Mouse (Mus musculus) MEL (cell line): ENCODE measurements around the gene Agap2. TPM values are rescaled to one million over a fixed set of nuclear protein-coding genes. Genes with fewer than 3 reads are reported as not detected.

ENCODE experiments used
- DNase-seq: peaks from one replicate; pipeline ENCODE4 v3.0.0; 2011; ENCODE audit warnings: low read depth, low spot score
- H3K27ac ChIP-seq: 2 replicates; pipeline ENCODE4 v1.5.1; 2012; ENCODE audit warnings: low read depth, mild to moderate bottlenecking, control low read depth, low read length, moderate library complexity; ENCODE audit not compliant: control insufficient read depth
- H3K27me3 ChIP-seq, 2 experiments: fragments of 150-350 bp in 1 of 2; sonication (generic) in 1 of 2; 2 replicates each; pipeline ENCODE4 v1.6.1; 2012; ENCODE audit warnings: low read length in 2 of 2, mild to moderate bottlenecking in 2 of 2, improper control_type of control experiment in 1 of 2, moderate library complexity in 1 of 2; ENCODE audit not compliant: insufficient read depth in 2 of 2, control insufficient read depth in 1 of 2
- H3K36me3 ChIP-seq, 2 experiments: 2 replicates each; pipeline ENCODE4 v1.6.1; 2012 to 2014; ENCODE audit warnings: low read length in 2 of 2, improper control_type of control experiment in 1 of 2, inconsistent platforms in 1 of 2, mild to moderate bottlenecking in 1 of 2; ENCODE audit not compliant: insufficient read depth in 2 of 2, control insufficient read depth in 1 of 2
- H3K4me1 ChIP-seq, 2 experiments: fragments of 150-350 bp in 1 of 2; sonication (generic) in 1 of 2; 2 replicates each; pipeline ENCODE4 v1.6.1; 2012; ENCODE audit warnings: low read length in 2 of 2, improper control_type of control experiment in 1 of 2, mild to moderate bottlenecking in 1 of 2; ENCODE audit not compliant: insufficient read depth in 2 of 2, control insufficient read depth in 1 of 2
- H3K4me3 ChIP-seq, 2 experiments: fragments of 150-350 bp in 1 of 2; sonication (generic) in 1 of 2; 2 replicates each; pipeline ENCODE4 v1.5.1; 2012; ENCODE audit warnings: low read depth in 2 of 2, low read length in 2 of 2, mild to moderate bottlenecking in 2 of 2, moderate library complexity in 2 of 2, control low read depth in 1 of 2, improper control_type of control experiment in 1 of 2; ENCODE audit not compliant: control insufficient read depth in 1 of 2, insufficient read depth in 1 of 2
- H3K79me2 ChIP-seq: 2 replicates; pipeline ENCODE4 v1.6.1; 2012; ENCODE audit warnings: mild to moderate bottlenecking, low read length, moderate library complexity; ENCODE audit not compliant: control insufficient read depth, poor library complexity, insufficient read depth
- H3K9ac ChIP-seq: 2 replicates; pipeline ENCODE4 v1.6.1; 2012; ENCODE audit warnings: low read depth, mild to moderate bottlenecking, control low read depth, low read length, moderate library complexity; ENCODE audit not compliant: control insufficient read depth, poor library complexity, severe bottlenecking
- H3K9me3 ChIP-seq: fragments of 150-350 bp; sonication (generic); replicated peaks from 2 replicates; pipeline ENCODE4 v1.6.1; 2012; ENCODE audit warnings: mild to moderate bottlenecking, low read length, improper control_type of control experiment, moderate library complexity; ENCODE audit not compliant: insufficient read depth
- BHLHE40 ChIP-seq: IDR thresholded peaks from 2 replicates; pipeline ENCODE4 v1.6.1; 2012; ENCODE audit warnings: low read depth, mild to moderate bottlenecking, inconsistent platforms, low read length, improper control_type of control experiment, borderline replicate concordance
- CHD1 ChIP-seq: IDR thresholded peaks from 2 replicates; pipeline ENCODE4 v1.6.1; 2012; ENCODE audit warnings: low read depth, mild to moderate bottlenecking, inconsistent platforms, low read length, improper control_type of control experiment
- CHD2 ChIP-seq: IDR thresholded peaks from 2 replicates; pipeline ENCODE4 v1.6.1; 2011; ENCODE audit warnings: low read length, improper control_type of control experiment
- CTCF ChIP-seq, 3 experiments: IDR thresholded peaks in 2 of 3; conservative IDR thresholded peaks in 1 of 3; 2 replicates each; pipeline ENCODE4 v1.5.1; 2011 to 2012; ENCODE audit warnings: low read length in 3 of 3, low read depth in 2 of 3, mild to moderate bottlenecking in 2 of 3, improper control_type of control experiment in 1 of 3, inconsistent platforms in 1 of 3, mixed read lengths in 1 of 3, moderate library complexity in 1 of 3; ENCODE audit not compliant: control insufficient read depth in 1 of 3, insufficient read depth in 1 of 3, poor library complexity in 1 of 3, severe bottlenecking in 1 of 3
- E2F4 ChIP-seq: IDR thresholded peaks from 2 replicates; pipeline ENCODE4 v1.6.1; 2011; ENCODE audit warnings: low read depth, low read length, improper control_type of control experiment, borderline replicate concordance
- ELF1 ChIP-seq: IDR thresholded peaks from 2 replicates; pipeline ENCODE4 v1.6.1; 2014; ENCODE audit warnings: low read depth, mild to moderate bottlenecking, inconsistent platforms, low read length, improper control_type of control experiment, moderate library complexity
- EP300 ChIP-seq, 2 experiments: IDR thresholded peaks; 2 replicates each; pipeline ENCODE4 v1.6.1; 2011; ENCODE audit warnings: improper control_type of control experiment in 2 of 2, low read length in 2 of 2, low read depth in 1 of 2, mild to moderate bottlenecking in 1 of 2
- ETS1 ChIP-seq: IDR thresholded peaks from 2 replicates; pipeline ENCODE4 v1.6.1; 2012; ENCODE audit warnings: low read depth, mild to moderate bottlenecking, inconsistent platforms, low read length, improper control_type of control experiment, moderate library complexity
- GABPA ChIP-seq: IDR thresholded peaks from 2 replicates; pipeline ENCODE4 v1.6.1; 2012; ENCODE audit warnings: low read depth, mild to moderate bottlenecking, inconsistent platforms, low read length, improper control_type of control experiment, moderate library complexity
- GATA1 ChIP-seq: IDR thresholded peaks from 2 replicates; pipeline ENCODE4 v1.6.1; 2011; ENCODE audit warnings: low read depth, low read length, improper control_type of control experiment
- HCFC1 ChIP-seq: IDR thresholded peaks from 2 replicates; pipeline ENCODE4 v1.6.1; 2012; ENCODE audit warnings: low read depth, mild to moderate bottlenecking, inconsistent platforms, low read length, improper control_type of control experiment, moderate library complexity
- JUND ChIP-seq: IDR thresholded peaks from 2 replicates; pipeline ENCODE4 v1.6.1; 2011; ENCODE audit warnings: low read depth, mild to moderate bottlenecking, improper control_type of control experiment, low read length
- KAT2A ChIP-seq: conservative IDR thresholded peaks from 2 replicates; pipeline ENCODE4 v1.6.1; 2012; ENCODE audit warnings: low read depth, low read length, improper control_type of control experiment, inconsistent platforms
- MAX ChIP-seq: IDR thresholded peaks from 2 replicates; pipeline ENCODE4 v1.6.1; 2011; ENCODE audit warnings: low read length, improper control_type of control experiment
- MAZ ChIP-seq: IDR thresholded peaks from 2 replicates; pipeline ENCODE4 v1.6.1; 2012; ENCODE audit warnings: low read depth, mild to moderate bottlenecking, inconsistent platforms, low read length, improper control_type of control experiment
- MEF2A ChIP-seq: IDR thresholded peaks from 2 replicates; pipeline ENCODE4 v1.6.1; 2014; ENCODE audit warnings: low read depth, mild to moderate bottlenecking, inconsistent platforms, low read length, improper control_type of control experiment; ENCODE audit not compliant: poor library complexity, insufficient replicate concordance, severe bottlenecking; ENCODE audit errors: extremely low read depth
- MXI1 ChIP-seq: IDR thresholded peaks from 2 replicates; pipeline ENCODE4 v1.6.1; 2011; ENCODE audit warnings: mild to moderate bottlenecking, low read depth, low read length, improper control_type of control experiment
- MYB ChIP-seq: IDR thresholded peaks from 2 replicates; pipeline ENCODE4 v1.6.1; 2011; ENCODE audit warnings: mild to moderate bottlenecking, low read depth, low read length, improper control_type of control experiment
- NELFE ChIP-seq: IDR thresholded peaks from 2 replicates; pipeline ENCODE4 v1.6.1; 2011; ENCODE audit warnings: low read depth, low read length, improper control_type of control experiment
- NRF1 ChIP-seq: IDR thresholded peaks from 2 replicates; pipeline ENCODE4 v1.6.1; 2014; ENCODE audit warnings: low read depth, mild to moderate bottlenecking, inconsistent platforms, low read length, improper control_type of control experiment, moderate library complexity; ENCODE audit not compliant: poor library complexity, insufficient read depth, severe bottlenecking
- POLR2A ChIP-seq, 2 experiments: IDR thresholded peaks; 2 replicates each; pipeline ENCODE4 v1.6.1; 2011 to 2012; ENCODE audit warnings: low read length in 2 of 2, mild to moderate bottlenecking in 2 of 2, control low read depth in 1 of 2, improper control_type of control experiment in 1 of 2, low read depth in 1 of 2, moderate library complexity in 1 of 2; ENCODE audit not compliant: control insufficient read depth in 1 of 2, insufficient read depth in 1 of 2, poor library complexity in 1 of 2
- POLR2AphosphoS2 ChIP-seq: IDR thresholded peaks from 2 replicates; pipeline ENCODE4 v1.6.1; 2011; ENCODE audit warnings: low read length, improper control_type of control experiment
- POLR2AphosphoS5 ChIP-seq: IDR thresholded peaks from 2 replicates; pipeline ENCODE4 v1.6.1; 2012; ENCODE audit warnings: low read depth, borderline replicate concordance, mild to moderate bottlenecking, inconsistent platforms, low read length, moderate library complexity, mixed read lengths
- RAD21 ChIP-seq: IDR thresholded peaks from 2 replicates; pipeline ENCODE4 v1.6.1; 2011; ENCODE audit warnings: mild to moderate bottlenecking, low read depth, low read length, improper control_type of control experiment
- RCOR1 ChIP-seq: IDR thresholded peaks from 2 replicates; pipeline ENCODE4 v1.6.1; 2012; ENCODE audit warnings: low read depth, mild to moderate bottlenecking, inconsistent platforms, low read length, improper control_type of control experiment
- SIN3A ChIP-seq: IDR thresholded peaks from 2 replicates; pipeline ENCODE4 v1.6.1; 2012; ENCODE audit warnings: low read length, improper control_type of control experiment, inconsistent platforms
- SMC3 ChIP-seq: IDR thresholded peaks from 2 replicates; pipeline ENCODE4 v1.6.1; 2011; ENCODE audit warnings: low read depth, low read length, improper control_type of control experiment
- TAL1 ChIP-seq: IDR thresholded peaks from 2 replicates; pipeline ENCODE4 v1.6.1; 2012; ENCODE audit warnings: mild to moderate bottlenecking, inconsistent platforms, low read length, moderate library complexity, mixed read lengths
- TBP ChIP-seq: IDR thresholded peaks from 2 replicates; pipeline ENCODE4 v1.8.0; 2011; ENCODE audit warnings: low read depth, low read length, improper control_type of control experiment
- TCF12 ChIP-seq: IDR thresholded peaks from 2 replicates; pipeline ENCODE4 v1.6.1; 2014; ENCODE audit warnings: low read depth, mild to moderate bottlenecking, inconsistent platforms, low read length, improper control_type of control experiment, moderate library complexity
- UBTF ChIP-seq: IDR thresholded peaks from 2 replicates; pipeline ENCODE4 v1.6.1; 2012; ENCODE audit warnings: low read depth, mild to moderate bottlenecking, inconsistent platforms, low read length, improper control_type of control experiment, moderate library complexity, borderline replicate concordance; ENCODE audit not compliant: insufficient read depth
- USF1 ChIP-seq: IDR thresholded peaks from 2 replicates; pipeline ENCODE4 v1.6.1; 2014; ENCODE audit warnings: low read depth, mild to moderate bottlenecking, inconsistent platforms, low read length, improper control_type of control experiment, moderate library complexity
- USF2 ChIP-seq, 2 experiments: IDR thresholded peaks; 2 replicates each; pipeline ENCODE4 v1.6.1; 2011 to 2012; ENCODE audit warnings: improper control_type of control experiment in 2 of 2, low read length in 2 of 2, borderline replicate concordance in 1 of 2, inconsistent platforms in 1 of 2, low read depth in 1 of 2, mild to moderate bottlenecking in 1 of 2; ENCODE audit not compliant: insufficient read depth in 1 of 2
- ZKSCAN1 ChIP-seq: IDR thresholded peaks from 2 replicates; pipeline ENCODE4 v1.6.1; 2012; ENCODE audit warnings: low read depth, mild to moderate bottlenecking, inconsistent platforms, low read length, improper control_type of control experiment, moderate library complexity
- ZMIZ1 ChIP-seq: IDR thresholded peaks from 2 replicates; pipeline ENCODE4 v1.6.1; 2012; ENCODE audit warnings: low read depth, mild to moderate bottlenecking, inconsistent platforms, low read length, improper control_type of control experiment, moderate library complexity
- polyA plus RNA-seq, 2 experiments: library from polyadenylated mRNA; stranded (reverse) in 1 of 2; unstranded in 1 of 2; fragments of >175 nt in 1 of 2; fragments of >200 nt in 1 of 2; gene quantifications; 2 replicates each; pipeline versions ENCODE4 v1.2.1 to v1.2.4; 2012; ENCODE audit warnings: low replicate concordance in 2 of 2, low read depth in 1 of 2; ENCODE audit not compliant: insufficient read length in 2 of 2, insufficient read depth in 1 of 2, missing spikeins in 1 of 2
- total RNA-seq: library from RNA; depleted of rRNA; stranded (reverse); fragments of 300-350 nt; gene quantifications from 2 replicates; pipeline ENCODE4 v1.2.3, GENCODE M21; 2012

Gene Agap2
- total and polyA plus RNA-seq, 3 experiments, result 0.04 to 0.46 TPM; not detected in 1

- Histone ChIP-seq H3K4me1 (peaks cover 11 to 38% of the 10 kb centered on the region in 2 experiments), H3K27ac (peak overlapping the region; percentile 93), H3K9ac (peak overlapping the region; percentile 66), H3K9me3 (no peaks in the 10 kb centered on the region), H3K79me2 (peaks cover 5% of the 10 kb centered on the region), H3K36me3 (peaks cover 0 to 35% of the 10 kb centered on the region in 2 experiments; a peak in 2 of 4 replicates), H3K4me3 (no peak overlapping the region), H3K27me3 (no peaks in the 10 kb centered on the region)
- DNase-seq, result peak; percentile 86
- 0 out of 2 replicates have a peak, but pooled peaks have one; percentile 24 for TF ChIP-seq MAZ
- no peak for TF ChIP-seq HCFC1
- TF ChIP-seq E2F4, result no peak
- TF ChIP-seq TCF12, result peak; percentile 70
- no peak for TF ChIP-seq NELFE
- no peak for TF ChIP-seq KAT2A
- TF ChIP-seq USF1, result no peak
- TF ChIP-seq JUND, result no peak
- no peak for TF ChIP-seq BHLHE40
- TF ChIP-seq POLR2AphosphoS5, result no peak
- peak; percentile 80 for TF ChIP-seq ETS1
- TF ChIP-seq NRF1, result no peak
- TF ChIP-seq SIN3A, result peak; percentile 82
- TF ChIP-seq SMC3, result peak; percentile 75
- no peak for TF ChIP-seq ZKSCAN1
- no peak for TF ChIP-seq ELF1
- no peak for TF ChIP-seq POLR2AphosphoS2
- no peak for TF ChIP-seq MEF2A
- TF ChIP-seq CHD2, result no peak
- TF ChIP-seq POLR2A (IDR thresholded peaks at IDR 0.05; ENCODE audit: control insufficient read depth in 1 of 2, insufficient read depth in 1 of 2, low read depth in 1 of 2, low read length in 2 of 2, poor library complexity in 1 of 2), result peak in 1 of 2 experiments; percentile 16; a peak in 1 of 4 replicates
- peak; percentile 52; the same call in 1 of the 2 replicates for TF ChIP-seq RCOR1
- TF ChIP-seq USF2 (IDR thresholded peaks at IDR 0.05; ENCODE audit: borderline replicate concordance in 1 of 2, insufficient read depth in 1 of 2, low read depth in 1 of 2, low read length in 2 of 2), result no peak
- TF ChIP-seq MXI1, result no peak; the same call in 1 of the 2 replicates
- peak; percentile 79 to 83 for TF ChIP-seq EP300 (IDR thresholded peaks at IDR 0.05; ENCODE audit: low read depth in 1 of 2, low read length in 2 of 2)
- no peak for TF ChIP-seq MAX
- no peak for TF ChIP-seq CHD1
- peak; percentile 14; the same call in 1 of the 2 replicates for TF ChIP-seq TBP
- TF ChIP-seq GABPA, result no peak
- peak; percentile 46 to 90 (median 71) for TF ChIP-seq CTCF (IDR thresholded peaks at IDR 0.05 in 2 of 3, conservative IDR thresholded peaks at IDR 0.05 in 1 of 3; ENCODE audit: control insufficient read depth in 1 of 3, insufficient read depth in 1 of 3, low read depth in 2 of 3, low read length in 3 of 3, poor library complexity in 1 of 3, severe bottlenecking in 1 of 3)
- TF ChIP-seq TAL1, result peak; percentile 35; the same call in 1 of the 2 replicates
- TF ChIP-seq RAD21, result peak; percentile 48
- peak; percentile 77 for TF ChIP-seq MYB
- TF ChIP-seq UBTF, result no peak
- no peak for TF ChIP-seq ZMIZ1
- TF ChIP-seq GATA1, result peak; percentile 83
These were observed 50.3 kb downstream of the Agap2 start for GRCm38 (mm10) chr10:127125210-127126001.
